Mouse (Mus musculus): ENCODE data around the gene Efhc1.

The Efhc1 gene

GRCm38 (mm10) chr1:20943016-20943415 lies 8.4 kb upstream of the Efhc1 start:
- in situ Hi-C loops (cut with MseI, MboI), result no loop called here

- in situ Hi-C loops (cut with MseI, MboI), result no loop called here
Measured at GRCm38 (mm10) chr1:20951799-20952198, 373 bp downstream of the Efhc1 start.

- in situ Hi-C loops (cut with MseI, MboI), result no loop called here
Measured at GRCm38 (mm10) chr1:20954876-20955275, 3.5 kb downstream of the Efhc1 start.

- in situ Hi-C loops (cut with MseI, MboI), result no loop called here
Measured at GRCm38 (mm10) chr1:20969642-20970041, 18.2 kb downstream of the Efhc1 start.

- in situ Hi-C loops (cut with MseI, MboI), result no loop called here
Measured at GRCm38 (mm10) chr1:20973389-20973788, 22.0 kb downstream of the Efhc1 start.

GRCm38 (mm10) chr1:20974341-20975135 lies 23.1 kb downstream of the Efhc1 start:
- in situ Hi-C loops (cut with MseI, MboI), result no loop called here

GRCm38 (mm10) chr1:20980553-20980952 lies 29.1 kb downstream of the Efhc1 start:
- in situ Hi-C loops (cut with MseI, MboI), result no loop called here

GRCm38 (mm10) chr1:20981764-20982163 lies 30.3 kb downstream of the Efhc1 start:
- in situ Hi-C loops (cut with MseI, MboI), result no loop called here

- in situ Hi-C loops (cut with MseI, MboI), result no loop called here
Measured at GRCm38 (mm10) chr1:20984103-20984502, 32.7 kb downstream of the Efhc1 start.

- in situ Hi-C loops (cut with MseI, MboI), result no loop called here
Measured at GRCm38 (mm10) chr1:20984582-20984981, 33.2 kb downstream of the Efhc1 start.

- in situ Hi-C loops (cut with MseI, MboI), result no loop called here
Measured at GRCm38 (mm10) chr1:20986378-20987056, 35.1 kb downstream of the Efhc1 start.

GRCm38 (mm10) chr1:20989461-20990083 lies 38.1 kb downstream of the Efhc1 start:
- in situ Hi-C loops (cut with MseI, MboI), result no loop called here

GRCm38 (mm10) chr1:20993690-20994089 lies 42.3 kb downstream of the Efhc1 start:
- in situ Hi-C loops (cut with MseI, MboI), result no loop called here

GRCm38 (mm10) chr1:20994338-20994737 lies 42.9 kb downstream of the Efhc1 start:
- in situ Hi-C loops (cut with MseI, MboI), result no loop called here

- in situ Hi-C loops (cut with MseI, MboI), result no loop called here
Measured at GRCm38 (mm10) chr1:20995331-20995986, 44.0 kb downstream of the Efhc1 start.

- in situ Hi-C loops (cut with MseI, MboI), result no loop called here
Measured at GRCm38 (mm10) chr1:20996603-20997327, 45.3 kb downstream of the Efhc1 start.

- in situ Hi-C loops (cut with MseI, MboI), result no loop called here
Measured at GRCm38 (mm10) chr1:20997328-20997689, 45.9 kb downstream of the Efhc1 start.

GRCm38 (mm10) chr1:20997881-20998389 lies 46.5 kb downstream of the Efhc1 start:
- in situ Hi-C loops (cut with MseI, MboI), result no loop called here

- in situ Hi-C loops (cut with MseI, MboI), result no loop called here
Measured at GRCm38 (mm10) chr1:21002246-21003142, 51.1 kb downstream of the Efhc1 start.

GRCm38 (mm10) chr1:21004596-21004995 lies 53.2 kb downstream of the Efhc1 start:
- in situ Hi-C loops (cut with MseI, MboI), result no loop called here

Measured in mouse trophoblast stem cell (cell line).